In genomic region chr12:104992123-104992741, GRCm38 (mm10) we compare ENCODE assay signal across 13 mouse cellular contexts. TPM values are rescaled to one million over a fixed set of nuclear protein-coding genes. Genes with fewer than 3 reads are reported as not detected.
DNase-seq lines count a peak whose midpoint lies in the region; TF ChIP-seq lines count a peak whose summit lies in the region.
"Had no signal": no experiment of that assay in that cellular context is flagged by ENCODE, and none has a peak within 500 bp of the region (broad histone marks: within the 10 kb centered on the region; RNA-seq: fewer than 3 reads in every experiment).

No protein-coding gene starts in this region.

- peaks cover 23% of the 10 kb centered on the region for H3K36me3 ChIP-seq in C2C12 (ENCODE audit: control insufficient read depth, insufficient read depth)
- no peaks in the 10 kb centered on the region for H3K36me3 ChIP-seq in macrophage (ENCODE audit: inconsistent target)
- H3K36me3 ChIP-seq: hindbrain, embryonic 15.5 days; lung, embryonic 15.5 days; midbrain, embryonic 13.5 days had no signal

- 37% methylated on average over 10 of the region's 10 CpGs for WGBS in macrophage (ENCODE audit: missing documents)

- DNase-seq in heart, postnatal 25 days (ENCODE audit: low spot score), result peak; percentile 27
- DNase-seq in heart, postnatal 4 days, result no peak
- peak; percentile 44 for DNase-seq in MN1 (ENCODE audit: low spot score)
- DNase-seq in spleen, postnatal 36 days (ENCODE audit: low spot score in 2 of 2), result no peak
- DNase-seq in c-Kit-positive CD71-positive TER-119-positive erythroid progenitor cells, embryonic 14.5 days (ENCODE audit: low spot score), result no peak
- DNase-seq: cerebellum, adult 18-20 months; liver; thymus, postnatal 14 days had no signal

- H3ac ChIP-seq in C2C12 (ENCODE audit: control insufficient read depth, insufficient read length, low read depth), result peak overlapping the region; percentile 38

- H3K79me2 ChIP-seq in C2C12 (ENCODE audit: control insufficient read depth, insufficient read depth) (peaks cover 82% of the 10 kb centered on the region), macrophage (ENCODE audit: inconsistent target) (peaks cover 100% of the 10 kb centered on the region)

- H3K4me3 ChIP-seq in C2C12 (ENCODE audit: insufficient read depth, poor library complexity, severe bottlenecking), result no peak overlapping the region
- H3K4me3 ChIP-seq in macrophage (ENCODE audit: inconsistent target), result no peak overlapping the region
- H3K4me3 ChIP-seq: hindbrain, embryonic 15.5 days; lung, embryonic 15.5 days; midbrain, embryonic 13.5 days had no signal

- peaks cover 54% of the 10 kb centered on the region for H3K79me3 ChIP-seq in C2C12 (ENCODE audit: low read depth)

- no peak for TF ChIP-seq CTCF in C2C12 (IDR thresholded peaks at IDR 0.05; ENCODE audit: control insufficient read depth, insufficient read depth, insufficient read length)

- H3K27me3 ChIP-seq in C2C12 (ENCODE audit: control insufficient read depth, insufficient read depth, insufficient read length), result no peaks in the 10 kb centered on the region
- H3K27me3 ChIP-seq: hindbrain, embryonic 15.5 days; midbrain, embryonic 13.5 days had no signal

- peak overlapping the region; percentile 78 for H3K27ac ChIP-seq in macrophage
- H3K27ac ChIP-seq: hindbrain, embryonic 15.5 days; lung, embryonic 15.5 days; midbrain, embryonic 13.5 days had no signal

- intact Hi-C loops in heart, postnatal 25 days (cut with DNase I), result no loop called here

TF ChIP-seq in C2C12, 6 proteins besides CTCF, POLR2A, EP300 and RAD21:
- TF ChIP-seq USF1 (IDR thresholded peaks at IDR 0.05; ENCODE audit: low read depth) (no peak), MYOD1 (IDR thresholded peaks at IDR 0.05; ENCODE audit: control insufficient read depth, insufficient read length, low read depth) (peak; percentile 47), FOSL1 (IDR thresholded peaks at IDR 0.05; ENCODE audit: insufficient read depth, low read length, poor library complexity, severe bottlenecking) (peak; percentile 5), MAX (IDR thresholded peaks at IDR 0.05) (peak; percentile 78), MYOG (IDR thresholded peaks at IDR 0.05; ENCODE audit: control insufficient read depth, extremely low read depth, insufficient read length) (no peak), CEBPB (IDR thresholded peaks at IDR 0.05; ENCODE audit: low read depth) (no peak)
TF ChIP-seq in C2C12: peak in this region for 3.

RNA-seq across cellular contexts. Expression of gene Syne3, which starts 17.4 kb away (rescaled TPM):
- total RNA-seq in heart, postnatal 25 days (2021), result 1 to 10 TPM; 6.2 to 7.1 TPM
- total RNA-seq in heart, postnatal 4 days (2021), result 1 to 10 TPM; 7.3 to 7.8 TPM
- polyA plus RNA-seq in C2C12 (2012; fragmentation: generic; extraction: Trizol) (24.8 TPM), macrophage (2018) (6.4 to 13.5 TPM (median 8.7 TPM) in 3 replicates)
- 100 to 1,000 TPM in 3 of 26 experiments, 10 to 100 TPM in 21, 1 to 10 TPM in 2; 9.1 to 309 (median 31.2) TPM for total RNA-seq in macrophage (2018; cell fraction: chromatin; rRNA removed)
- 10 to 100 TPM in 13 of 26 experiments, 1 to 10 TPM in 13; 4.6 to 56.9 (median 12.5) TPM for total RNA-seq in macrophage (2018; cell fraction: cytosol; rRNA removed)
- 100 to 1,000 TPM in 1 of 26 experiments, 10 to 100 TPM in 15, 1 to 10 TPM in 10; 6.6 to 122 (median 16.8) TPM for total RNA-seq in macrophage (2018; cell fraction: nucleus; rRNA removed)

RNA-seq across cellular contexts. Expression of gene Glrx5, which starts 40.3 kb away (rescaled TPM):
- total RNA-seq in heart, postnatal 25 days (2021), result 10 to 100 TPM; 95.9 to 99.0 TPM
- total RNA-seq in heart, postnatal 4 days (2021), result 10 to 100 TPM; 81.2 to 82.0 TPM
- polyA plus RNA-seq in C2C12 (2012; fragmentation: generic; extraction: Trizol), result 92.2 TPM
- 1 to 10 TPM in 20 of 26 experiments, under 1 TPM in 4, not detected in 2; 0.65 to 9.7 (median 2.2) TPM for total RNA-seq in macrophage (2018; cell fraction: chromatin; rRNA removed)
- total RNA-seq in macrophage (2018; cell fraction: cytosol; rRNA removed), result 10 to 100 TPM; 14.1 to 26.6 (median 18.8) TPM
- total RNA-seq in macrophage (2018; cell fraction: nucleus; rRNA removed), result 10 to 100 TPM in 3 of 26 experiments, 1 to 10 TPM in 23; 2.0 to 27.2 (median 7.0) TPM
- 5.1 to 28.7 TPM (median 17.8 TPM) in 3 replicates for polyA plus RNA-seq in macrophage (2018)

Comparison
In these comparisons a context has a peak if more than half of its experiments do, and no peak if none do; other contexts are left out.
1. DNase-seq: peak in heart, postnatal 25 days (single experiment) and MN1 (single experiment); none in heart, postnatal 4 days (single experiment), spleen, postnatal 36 days (0 of 2) and c-Kit-positive CD71-positive TER-119-positive erythroid progenitor cells, embryonic 14.5 days (single experiment).